Mouse (Mus musculus) ES-Bruce4 (cell line): ENCODE results near the gene Tmc2.

Experiments
- CTCF ChIP-seq: IDR thresholded peaks from one replicate; pipeline ENCODE4 v1.8.1; 2011; ENCODE audit warnings: low read depth, low read length
- POLR2A ChIP-seq: IDR thresholded peaks from one replicate; pipeline ENCODE4 v1.8.1; 2011; ENCODE audit warnings: low read length; ENCODE audit not compliant: insufficient read depth

DNA sequence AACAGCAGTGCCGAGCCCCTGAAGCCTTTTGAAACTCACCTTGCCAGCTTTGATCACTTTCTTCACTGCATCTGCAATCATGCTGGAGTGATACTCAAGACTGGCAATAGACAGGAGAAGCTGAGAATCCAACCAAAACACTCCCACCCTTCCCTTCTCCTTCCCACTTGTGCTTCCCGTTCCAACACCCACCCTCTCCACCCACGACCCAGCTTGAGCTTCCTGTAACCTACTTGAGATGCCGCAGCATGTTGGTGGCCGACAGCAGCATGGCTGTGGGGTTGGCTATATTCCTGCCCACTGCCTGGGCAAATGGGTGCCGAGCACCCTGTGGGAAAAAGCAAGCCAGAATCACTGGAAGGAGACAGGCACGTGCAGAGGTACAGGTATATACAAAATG lies 85.2 kb downstream of the Tmc2 start:
- TF ChIP-seq CTCF (no peak), POLR2A (no peak)
